Mouse (Mus musculus) MEL (cell line): ENCODE data around the gene Mei1.

Experiments
- CHD2 ChIP-seq: IDR thresholded peaks from 2 replicates; pipeline ENCODE4 v1.6.1; 2011; ENCODE audit warnings: low read length, improper control_type of control experiment
- MEF2A ChIP-seq: IDR thresholded peaks from 2 replicates; pipeline ENCODE4 v1.6.1; 2014; ENCODE audit warnings: low read depth, mild to moderate bottlenecking, inconsistent platforms, low read length, improper control_type of control experiment; ENCODE audit not compliant: poor library complexity, insufficient replicate concordance, severe bottlenecking; ENCODE audit errors: extremely low read depth

DNA sequence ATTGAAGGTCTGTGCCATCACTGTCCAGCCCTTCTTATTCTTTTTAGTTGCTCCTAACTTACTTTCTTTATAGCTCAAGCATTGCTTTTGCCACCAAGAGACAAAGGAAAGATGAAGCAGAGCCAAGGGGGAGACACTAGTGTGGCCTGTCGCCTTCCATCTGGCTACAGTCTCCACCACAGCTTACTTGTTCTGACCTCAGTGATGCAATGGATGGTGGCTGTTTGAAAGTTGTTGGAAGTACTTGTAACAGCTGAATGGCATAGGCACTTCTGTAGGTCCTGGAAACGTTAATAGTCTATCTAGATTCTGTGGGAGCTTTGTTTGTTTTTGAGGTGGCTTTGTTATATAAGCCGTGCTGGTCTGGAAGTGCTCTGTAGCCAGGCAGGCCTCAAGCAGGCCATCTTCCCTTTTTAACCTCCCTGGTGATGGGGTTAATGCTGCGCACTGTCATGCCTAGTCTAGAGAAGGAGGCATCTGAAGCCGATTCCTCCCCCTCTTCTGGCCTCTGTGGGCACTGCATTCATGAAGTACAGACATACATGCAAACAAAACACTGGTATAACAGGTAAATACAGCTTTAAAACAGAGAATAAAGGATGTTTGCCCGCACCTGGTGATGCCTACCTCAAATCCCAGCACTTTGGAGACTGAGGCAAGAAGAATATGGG lies 45.7 kb upstream of the Mei1 start:
- TF ChIP-seq MEF2A (no peak), CHD2 (no peak)
